Mouse (Mus musculus) liver, embryonic 14 days (tissue): ENCODE data around the gene Olfr654. TPM values are rescaled to one million over a fixed set of nuclear protein-coding genes. Genes with fewer than 3 reads are reported as not detected.

ENCODE experiments used
- polyA plus RNA-seq: library from polyadenylated mRNA; depleted of rRNA; stranded (reverse); fragments of >200 nt; gene quantifications from 2 replicates; pipeline ENCODE4 v1.2.3, GENCODE M21; 2012; rRNA removed

Olfr654 gene
- not detected in 2 replicates for polyA plus RNA-seq

DNA sequence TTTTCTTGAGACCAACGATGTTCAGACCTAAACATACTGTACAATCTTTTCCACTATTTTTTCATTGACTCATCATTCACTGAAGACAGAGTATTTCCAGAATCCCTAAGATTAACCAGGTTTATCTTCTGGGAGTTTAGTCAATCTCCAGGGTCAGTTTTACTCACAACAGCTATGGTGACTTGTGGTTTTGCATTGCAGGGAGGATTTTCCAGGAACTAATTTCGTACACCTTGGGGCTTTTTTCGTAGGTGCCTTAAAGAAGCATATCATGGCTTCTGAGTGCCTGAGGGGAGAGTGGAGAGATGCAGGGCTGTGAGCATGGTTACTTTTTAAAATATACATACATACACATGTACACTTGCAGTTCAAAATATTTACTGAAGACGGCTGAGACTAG, at the start of gene Olfr654:
Olfr654 (plus strand) TSS at position 301 of the 400 bp plus-strand sequence.

GRCm38 (mm10) chr7:104549833-104550232, 37.0 kb upstream of the Olfr654 start, which contains the start of gene Olfr651:
Gene Olfr651 (plus strand): TSS chr7:104550133.

DNA sequence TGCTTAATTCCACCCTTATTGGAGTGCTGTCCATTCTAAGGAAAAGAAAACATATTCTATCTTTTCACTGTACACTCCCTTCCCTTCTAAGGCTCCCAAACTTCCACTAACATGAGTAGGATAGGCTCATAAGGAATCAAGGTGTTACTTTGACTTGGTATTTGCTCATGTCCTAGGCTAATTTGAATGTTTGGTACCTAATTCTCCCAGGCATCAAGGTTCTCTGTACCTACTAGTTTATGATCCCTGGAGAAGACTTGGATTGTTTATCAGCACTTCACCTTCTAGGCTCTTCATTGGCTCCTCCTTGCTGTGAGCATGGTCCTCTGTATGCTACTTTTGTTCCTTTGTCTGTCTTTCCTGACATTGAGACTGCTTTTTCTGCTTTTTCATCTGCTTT, 26.2 kb upstream of the Olfr654 start, which contains the start of gene Olfr652:
Olfr652 (plus strand) TSS at position 301 of the 400 bp plus-strand sequence.

DNA sequence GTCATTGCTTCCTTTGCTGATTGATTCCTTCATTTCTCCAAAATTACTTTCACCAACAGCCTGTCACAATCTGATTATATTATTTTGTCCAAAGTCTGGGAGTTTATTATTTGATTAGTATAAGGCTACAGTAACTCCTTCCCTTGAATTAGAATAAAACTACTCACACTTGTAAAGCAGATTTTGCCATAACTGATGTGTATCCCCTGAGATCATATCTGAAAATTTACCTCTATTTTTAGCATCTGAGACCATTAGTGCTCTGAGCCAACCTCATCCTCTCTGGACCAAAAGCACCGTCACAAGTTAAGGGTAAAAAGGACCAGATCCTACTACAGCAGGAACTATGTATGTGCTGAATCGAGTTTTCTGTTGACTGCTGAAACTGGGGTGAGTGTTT, 9.8 kb upstream of the Olfr654 start, which contains the start of gene Olfr653:
Olfr653 (plus strand) TSS at position 301 of the 400 bp plus-strand sequence.

DNA sequence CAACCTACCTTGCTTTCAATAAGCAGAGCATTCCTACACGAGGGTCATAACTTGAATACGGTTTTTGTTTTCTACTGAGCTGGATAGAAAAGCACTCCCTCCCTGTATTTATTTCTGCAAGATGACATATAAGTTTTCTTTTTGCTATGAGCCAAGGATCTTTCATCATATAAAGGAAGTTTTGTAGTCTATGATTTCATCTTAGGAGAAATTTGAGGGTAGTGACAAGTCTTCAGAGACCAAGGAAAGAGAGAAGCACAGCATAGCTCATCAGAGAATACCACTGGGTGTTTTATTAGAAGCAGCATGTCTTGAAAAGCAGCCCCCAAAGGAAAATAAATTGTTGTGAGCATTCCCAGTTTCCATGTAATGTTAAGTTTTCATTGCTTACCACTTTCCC, 14.9 kb downstream of the Olfr654 start, which contains the start of gene Olfr655:
Olfr655 (minus strand) TSS at position 101 of the 400 bp plus-strand sequence.

DNA sequence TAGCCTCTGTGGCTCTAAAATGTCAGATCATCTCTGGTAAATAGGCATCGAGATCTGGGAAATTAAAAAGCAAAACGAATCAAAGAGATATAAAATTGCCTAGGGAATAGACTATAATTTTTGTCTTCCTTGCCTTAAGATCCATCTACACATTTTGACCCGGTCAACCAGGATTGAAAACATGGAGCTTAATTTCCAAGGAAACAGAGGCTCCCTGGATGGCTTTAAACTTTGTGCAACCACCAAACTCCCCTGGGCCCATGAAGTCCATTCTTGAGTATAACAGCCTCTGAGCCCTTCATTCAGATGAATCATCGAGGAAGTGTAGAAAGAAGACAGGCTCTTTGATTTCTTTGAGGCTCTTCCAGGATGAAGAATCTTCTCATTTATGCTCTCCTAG, 26.8 kb downstream of the Olfr654 start, which contains the start of gene Olfr656:
Olfr656 (plus strand) TSS at position 301 of the 400 bp plus-strand sequence.

DNA sequence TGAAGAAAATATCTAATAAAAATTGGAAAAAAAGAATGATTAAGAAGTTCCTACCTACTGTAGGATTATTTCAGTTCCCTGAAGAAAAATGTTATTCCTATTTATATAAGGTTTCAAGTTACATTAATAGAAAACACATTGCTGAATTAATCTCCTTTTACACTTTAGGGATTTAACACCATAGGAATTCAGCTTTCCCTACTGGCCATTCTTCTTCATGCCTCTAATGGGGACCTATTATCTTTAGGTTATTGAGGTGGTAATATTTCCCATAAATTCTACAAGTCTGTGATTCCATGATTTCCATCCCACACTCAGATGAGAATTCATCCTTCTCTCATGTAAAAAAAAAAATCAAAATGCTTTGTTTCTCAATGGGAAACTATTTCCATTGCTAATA, 37.7 kb downstream of the Olfr654 start, which contains the start of gene Olfr657:
Olfr657 (plus strand) TSS at position 301 of the 400 bp plus-strand sequence.

Other genes starting within 250 kb of the Olfr654 start
- gene Trim12c, start 233.7 kb upstream of the Olfr654 start, polyA plus RNA-seq = 2.0 and 2.9 TPM in 2 replicates
- 0.15 and 0.23 TPM in 2 replicates for gene Trim30b, start 217.1 kb upstream of the Olfr654 start, polyA plus RNA-seq
- gene Trim30c, start 186.2 kb upstream of the Olfr654 start, polyA plus RNA-seq = 0.21 and 0.23 TPM in 2 replicates
- 1.8 and 2.6 TPM in 2 replicates for gene Trim30a, start 121.8 kb upstream of the Olfr654 start, polyA plus RNA-seq
- gene Trim30d, start 79.2 kb upstream of the Olfr654 start, polyA plus RNA-seq = 0.63 and 0.83 TPM in 2 replicates
- gene Olfr651, start 36.9 kb upstream of the Olfr654 start, polyA plus RNA-seq = not detected in 2 replicates
- gene Olfr652, start 26.1 kb upstream of the Olfr654 start, polyA plus RNA-seq = not detected in 2 replicates
- gene Olfr653, start 9.7 kb upstream of the Olfr654 start, polyA plus RNA-seq = not detected in 2 replicates
- gene Olfr655, start 14.8 kb downstream of the Olfr654 start, polyA plus RNA-seq = not detected in 2 replicates
- gene Olfr656, start 26.9 kb downstream of the Olfr654 start, polyA plus RNA-seq = not detected in 2 replicates
- gene Olfr657, start 37.8 kb downstream of the Olfr654 start, polyA plus RNA-seq = not detected in 2 replicates
- gene Olfr658, start 60.3 kb downstream of the Olfr654 start, polyA plus RNA-seq = 0.01 TPM in 1 of 2 replicates, not detected in the other
- gene Olfr659, start 79.7 kb downstream of the Olfr654 start, polyA plus RNA-seq = not detected in 2 replicates
- not detected in 2 replicates for gene Olfr661, start 99.5 kb downstream of the Olfr654 start, polyA plus RNA-seq
- gene Usp17le, start 190.4 kb downstream of the Olfr654 start, polyA plus RNA-seq = not detected in 2 replicates